Mouse (Mus musculus) ES-E14 (cell line): ENCODE measurements around the gene Rnf151.

Experiments
- CHD2 ChIP-seq: IDR thresholded peaks from 2 replicates; pipeline ENCODE4 v1.6.1; 2014; ENCODE audit warnings: mild to moderate bottlenecking, low read depth, low read length, inconsistent platforms
- HCFC1 ChIP-seq: IDR thresholded peaks from 2 replicates; pipeline ENCODE4 v1.6.1; 2012; ENCODE audit warnings: low read length, inconsistent platforms, borderline replicate concordance; ENCODE audit not compliant: insufficient read depth
- MAFK ChIP-seq: IDR thresholded peaks from 2 replicates; pipeline ENCODE4 v1.6.1; 2014; ENCODE audit warnings: mild to moderate bottlenecking, low read depth, low read length, inconsistent platforms; ENCODE audit not compliant: insufficient read depth
- ZC3H11A ChIP-seq: IDR thresholded peaks from 2 replicates; pipeline ENCODE4 v1.6.1; 2012; ENCODE audit warnings: low read depth, mild to moderate bottlenecking, inconsistent platforms, low read length, borderline replicate concordance
- ZNF384 ChIP-seq: IDR thresholded peaks from 2 replicates; pipeline ENCODE4 v1.6.1; 2012; ENCODE audit warnings: low read depth, low read length, inconsistent platforms

DNA sequence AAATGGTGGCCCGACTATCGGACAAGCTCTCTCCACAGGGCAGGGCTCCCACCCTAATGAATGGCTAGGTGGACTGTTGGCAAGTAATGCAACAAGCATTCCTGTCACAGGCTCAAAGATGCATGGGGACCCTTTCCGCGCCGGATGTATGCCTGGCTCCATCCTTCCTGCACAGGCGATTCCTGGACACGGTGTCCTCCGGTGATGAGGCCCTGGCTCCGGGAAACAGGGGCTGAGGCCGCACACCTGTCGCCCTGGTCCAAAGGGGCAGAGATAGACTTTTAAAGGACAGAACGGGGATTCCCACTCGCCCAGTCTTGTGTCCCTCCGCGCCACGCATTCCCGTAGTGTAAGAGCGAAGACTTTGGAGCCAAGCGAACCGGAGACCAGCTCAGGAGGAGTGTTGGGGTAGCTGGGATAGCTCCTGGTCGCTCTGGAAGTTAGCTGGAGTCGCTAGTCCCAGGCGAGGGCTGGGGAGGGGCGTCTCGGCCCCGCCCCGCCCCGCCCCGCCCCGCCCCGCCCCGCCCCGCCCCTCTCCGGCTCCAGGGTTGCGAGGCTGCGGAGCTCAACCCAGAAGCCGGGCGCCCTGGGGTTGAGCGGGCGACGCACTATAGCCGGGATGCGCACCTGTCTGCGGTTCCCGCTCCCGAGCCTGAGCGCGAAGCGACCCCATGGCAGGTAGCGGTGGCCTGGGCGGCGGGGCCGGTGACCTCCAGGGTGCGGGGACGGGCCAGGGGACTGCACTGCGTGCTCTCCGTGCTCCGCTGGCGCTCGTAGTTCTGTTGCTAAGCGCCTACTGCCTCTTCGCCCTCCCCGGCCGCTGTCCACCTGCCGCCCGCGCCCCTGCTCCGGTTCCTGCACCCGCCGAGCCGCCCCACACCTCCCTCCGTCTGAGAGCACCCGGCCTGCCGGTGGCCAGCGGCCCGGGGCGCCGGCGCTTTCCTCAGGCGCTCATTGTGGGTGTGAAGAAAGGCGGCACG, 34.8 kb upstream of the Rnf151 start, which contains the start of gene Hs3st6:
- no peak for TF ChIP-seq CHD2
- no peak for TF ChIP-seq HCFC1
- TF ChIP-seq MAFK = no peak
- no peak for TF ChIP-seq ZNF384
- no peak for TF ChIP-seq ZC3H11A
